Mouse (Mus musculus) G1E (cell line): ENCODE results near the gene Gm43720. TPM values are rescaled to one million over a fixed set of nuclear protein-coding genes. Genes with fewer than 3 reads are reported as not detected.
"Not testable (repeated sequence)": the region's sequence is repeated elsewhere in the genome, so short reads cannot be mapped to it uniquely, and the experiment has no call there.

Source experiments
- ATAC-seq: 2 replicates; pipeline ENCODE4 v1.8.0; 2016; ENCODE audit warnings: mild to moderate bottlenecking; ENCODE audit not compliant: insufficient number of reproducible peaks, poor library complexity, low FRiP score, severe bottlenecking; ENCODE audit errors: extremely low read depth
- DNase-seq: peaks from one replicate; pipeline ENCODE4 v3.0.0; 2012; ENCODE audit warnings: low spot score
- H3K27me3 ChIP-seq: 2 replicates; pipeline ENCODE4 v1.6.1; 2012; ENCODE audit warnings: mild to moderate bottlenecking, low read length, inconsistent platforms; ENCODE audit not compliant: insufficient read depth
- H3K36me3 ChIP-seq: replicated peaks from 2 replicates; pipeline ENCODE3; 2012; ENCODE audit warnings: mild to moderate bottlenecking, inconsistent platforms
- H3K4me1 ChIP-seq: 2 replicates; pipeline ENCODE4 v1.6.1; 2012; ENCODE audit warnings: low read depth, low read length, inconsistent platforms, mixed read lengths; ENCODE audit not compliant: insufficient read depth
- H3K4me3 ChIP-seq: 2 replicates; pipeline ENCODE4 v1.5.1; 2012; ENCODE audit warnings: low read depth, mild to moderate bottlenecking, inconsistent platforms, low read length, moderate library complexity, mixed read lengths
- H3K9me3 ChIP-seq: replicated peaks from 2 replicates; pipeline ENCODE4 v1.6.1; 2012; ENCODE audit warnings: inconsistent platforms
- CTCF ChIP-seq: IDR thresholded peaks from 2 replicates; pipeline ENCODE4 v1.5.1; 2012; ENCODE audit warnings: low read depth, low read length, inconsistent platforms, mixed read lengths
- GATA1 ChIP-seq: IDR thresholded peaks from 2 replicates; pipeline ENCODE4 v1.6.1; 2012; ENCODE audit warnings: borderline replicate concordance, low read length, inconsistent platforms, mixed read lengths
- GATA2 ChIP-seq: IDR thresholded peaks from 2 replicates; pipeline ENCODE4 v1.6.1; 2012; ENCODE audit warnings: low read depth, low read length, inconsistent platforms, borderline replicate concordance
- POLR2AphosphoS5 ChIP-seq: IDR thresholded peaks from 2 replicates; pipeline ENCODE4 v1.6.1; 2012; ENCODE audit warnings: low read depth, low read length, inconsistent platforms; ENCODE audit not compliant: insufficient replicate concordance
- TAL1 ChIP-seq: conservative IDR thresholded peaks from 2 replicates; pipeline ENCODE4 v1.6.1; 2012; ENCODE audit warnings: low read depth, low read length, inconsistent platforms, mixed read lengths
- polyA plus RNA-seq: library from polyadenylated mRNA; stranded (reverse); fragments of >175 nt; gene quantifications from 2 replicates; pipeline ENCODE4 v1.2.3, GENCODE M21; 2012
- total RNA-seq, 2 experiments: library from RNA; stranded (forward) in 1 of 2; stranded (reverse) in 1 of 2; fragments of 200-1000 nt in 1 of 2; fragments of >200 nt in 1 of 2; fragmentation: Nextera tagmentation in 1 of 2; gene quantifications; 2 replicates each; pipeline ENCODE4 v1.2.3; 2014 to 2017

Gene Gm43720
- total and polyA plus RNA-seq, 3 experiments, result 0.05 TPM; not detected in 2

GRCm38 (mm10) chr5:138227367-138227766 lies 52.4 kb downstream of the Gm43720 start:
- no peak for ATAC-seq
- Histone ChIP-seq H3K9me3 (no peaks in the 10 kb centered on the region), H3K36me3 (no peaks in the 10 kb centered on the region), H3K27me3 (peaks cover 9% of the 10 kb centered on the region), H3K4me3 (no peak overlapping the region), H3K4me1 (peaks cover 3% of the 10 kb centered on the region; the same call in 1 of the 2 replicates)
- TF ChIP-seq POLR2AphosphoS5 (no peak), GATA2 (no peak), CTCF (no peak), TAL1 (no peak), GATA1 (no peak)
- no peak for DNase-seq

GRCm38 (mm10) chr5:138226491-138226890 lies 53.3 kb downstream of the Gm43720 start:
- Histone ChIP-seq H3K9me3 (no peaks in the 10 kb centered on the region), H3K4me1 (peaks cover 3% of the 10 kb centered on the region; the same call in 1 of the 2 replicates), H3K27me3 (peaks cover 8% of the 10 kb centered on the region; the same call in 1 of the 2 replicates), H3K36me3 (no peaks in the 10 kb centered on the region), H3K4me3 (no peak overlapping the region)
- no peak for ATAC-seq
- TF ChIP-seq GATA2, result no peak
- no peak for TF ChIP-seq GATA1
- no peak for TF ChIP-seq CTCF
- TF ChIP-seq TAL1, result no peak
- TF ChIP-seq POLR2AphosphoS5, result no peak
- DNase-seq, result no peak

GRCm38 (mm10) chr5:138225700-138226099 lies 54.1 kb downstream of the Gm43720 start, which contains the start of gene Nxpe5:
Nxpe5 (plus strand) TSS chr5:138225898.
- Histone ChIP-seq H3K36me3 (no peaks in the 10 kb centered on the region), H3K27me3 (peaks cover 8% of the 10 kb centered on the region; the same call in 1 of the 2 replicates), H3K4me3 (no peak within 1 kb of the TSS), H3K4me1 (peaks cover 3% of the 10 kb centered on the region; the same call in 1 of the 2 replicates), H3K9me3 (no peaks in the 10 kb centered on the region)
- ATAC-seq (no peak), DNase-seq (no peak)
- no peak for TF ChIP-seq POLR2AphosphoS5
- TF ChIP-seq GATA2, result no peak
- TF ChIP-seq CTCF, result no peak
- no peak for TF ChIP-seq TAL1
- TF ChIP-seq GATA1, result no peak

GRCm38 (mm10) chr5:138223287-138223686 lies 56.5 kb downstream of the Gm43720 start:
- Histone ChIP-seq H3K27me3 (peaks cover under 1% of the 10 kb centered on the region; the same call in 1 of the 2 replicates), H3K4me1 (no peaks in the 10 kb centered on the region), H3K4me3 (no peak overlapping the region), H3K36me3 (no peaks in the 10 kb centered on the region), H3K9me3 (no peaks in the 10 kb centered on the region)
- ATAC-seq (no peak), DNase-seq (no peak)
- TF ChIP-seq POLR2AphosphoS5, result no peak

- H3K36me3 ChIP-seq, result no peaks in the 10 kb centered on the region
- H3K4me3 ChIP-seq, result no peak overlapping the region
- H3K27me3 ChIP-seq, result no peaks in the 10 kb centered on the region; the same call in none of the 2 replicates
- H3K4me1 ChIP-seq, result no peaks in the 10 kb centered on the region
- ATAC-seq (peak; percentile 48; the same call in 1 of the 2 replicates), DNase-seq (peak; percentile 73)
- H3K9me3 ChIP-seq, result no peaks in the 10 kb centered on the region
- TF ChIP-seq GATA1 (no peak), CTCF (peak; percentile 78)
Measured at GRCm38 (mm10) chr5:138222111-138222510, 57.6 kb downstream of the Gm43720 start.

GRCm38 (mm10) chr5:138219864-138220263 lies 59.9 kb downstream of the Gm43720 start:
- Histone ChIP-seq H3K27me3 (no peaks in the 10 kb centered on the region; the same call in none of the 2 replicates), H3K4me3 (no peak overlapping the region), H3K9me3 (no peaks in the 10 kb centered on the region; the same call in 1 of the 2 replicates), H3K36me3 (no peaks in the 10 kb centered on the region), H3K4me1 (no peaks in the 10 kb centered on the region)
- TF ChIP-seq GATA1 (no peak), TAL1 (no peak), GATA2 (no peak), POLR2AphosphoS5 (no peak), CTCF (no peak)
- no peak for DNase-seq
- ATAC-seq, result no peak

- not testable (repeated sequence) for DNase-seq, H3K9me3 ChIP-seq, H3K36me3 ChIP-seq, H3K27me3 ChIP-seq, ATAC-seq, H3K4me3 ChIP-seq, H3K4me1 ChIP-seq
Measured at GRCm38 (mm10) chr5:138216632-138217031, 63.1 kb downstream of the Gm43720 start.

Other genes starting within 250 kb of the Gm43720 start
- gene Smok3c, start 226.8 kb downstream of the Gm43720 start, total RNA-seq (2014; fragmentation: Nextera tagmentation), result not detected in 2 replicates
- gene Smok3c, start 226.8 kb downstream of the Gm43720 start, total RNA-seq (2017), result 0.11 TPM in 1 of 2 replicates, not detected in the other
- gene Smok3c, start 226.8 kb downstream of the Gm43720 start, polyA plus RNA-seq, result not detected in 2 replicates
- 57.8 and 66.5 TPM in 2 replicates for gene Zkscan1, start 194.9 kb downstream of the Gm43720 start, total RNA-seq (2014; fragmentation: Nextera tagmentation)
- gene Zkscan1, start 194.9 kb downstream of the Gm43720 start, total RNA-seq (2017), result 22.2 and 26.7 TPM in 2 replicates
- gene Zkscan1, start 194.9 kb downstream of the Gm43720 start, polyA plus RNA-seq, result 2.0 and 2.4 TPM in 2 replicates
- gene Zscan21, start 163.1 kb downstream of the Gm43720 start, total RNA-seq (2014; fragmentation: Nextera tagmentation), result 24.5 and 33.7 TPM in 2 replicates
- gene Zscan21, start 163.1 kb downstream of the Gm43720 start, total RNA-seq (2017), result 14.1 and 15.6 TPM in 2 replicates
- gene Zscan21, start 163.1 kb downstream of the Gm43720 start, polyA plus RNA-seq, result 1.2 and 2.8 TPM in 2 replicates
- 22.2 and 23.7 TPM in 2 replicates for gene Zfp113, start 124.2 kb downstream of the Gm43720 start, total RNA-seq (2014; fragmentation: Nextera tagmentation)
- gene Zfp113, start 124.2 kb downstream of the Gm43720 start, total RNA-seq (2017), result 8.0 and 8.5 TPM in 2 replicates
- 0.36 and 0.66 TPM in 2 replicates for gene Zfp113, start 124.2 kb downstream of the Gm43720 start, polyA plus RNA-seq
- 148 and 206 TPM in 2 replicates for gene Cops6, start 118.9 kb downstream of the Gm43720 start, total RNA-seq (2014; fragmentation: Nextera tagmentation)
- 45.0 and 48.7 TPM in 2 replicates for gene Cops6, start 118.9 kb downstream of the Gm43720 start, total RNA-seq (2017)
- 104 and 107 TPM in 2 replicates for gene Cops6, start 118.9 kb downstream of the Gm43720 start, polyA plus RNA-seq
- 20.4 and 21.1 TPM in 2 replicates for gene Ap4m1, start 108.0 kb downstream of the Gm43720 start, total RNA-seq (2014; fragmentation: Nextera tagmentation)
- gene Ap4m1, start 108.0 kb downstream of the Gm43720 start, total RNA-seq (2017), result 26.7 and 29.2 TPM in 2 replicates
- gene Ap4m1, start 108.0 kb downstream of the Gm43720 start, polyA plus RNA-seq, result 12.7 and 22.6 TPM in 2 replicates
- 187 and 233 TPM in 2 replicates for gene Mcm7, start 107.5 kb downstream of the Gm43720 start, total RNA-seq (2014; fragmentation: Nextera tagmentation)
- 347 and 390 TPM in 2 replicates for gene Mcm7, start 107.5 kb downstream of the Gm43720 start, total RNA-seq (2017)
- gene Mcm7, start 107.5 kb downstream of the Gm43720 start, polyA plus RNA-seq, result 36.3 and 104 TPM in 2 replicates
- gene Taf6, start 92.5 kb downstream of the Gm43720 start, total RNA-seq (2014; fragmentation: Nextera tagmentation), result 69.4 and 73.0 TPM in 2 replicates
- gene Taf6, start 92.5 kb downstream of the Gm43720 start, total RNA-seq (2017), result 45.7 and 48.8 TPM in 2 replicates
- 33.2 and 34.8 TPM in 2 replicates for gene Taf6, start 92.5 kb downstream of the Gm43720 start, polyA plus RNA-seq
- gene Cnpy4, start 92.5 kb downstream of the Gm43720 start, total RNA-seq (2014; fragmentation: Nextera tagmentation), result 10.7 and 20.2 TPM in 2 replicates
- gene Cnpy4, start 92.5 kb downstream of the Gm43720 start, total RNA-seq (2017), result 31.1 and 31.5 TPM in 2 replicates
- 1.0 and 1.3 TPM in 2 replicates for gene Cnpy4, start 92.5 kb downstream of the Gm43720 start, polyA plus RNA-seq
- gene Mblac1, start 85.6 kb downstream of the Gm43720 start, total RNA-seq (2014; fragmentation: Nextera tagmentation), result 1.7 and 2.1 TPM in 2 replicates
- gene Mblac1, start 85.6 kb downstream of the Gm43720 start, total RNA-seq (2017), result 3.8 and 4.2 TPM in 2 replicates
- 2.5 TPM in 2 replicates for gene Mblac1, start 85.6 kb downstream of the Gm43720 start, polyA plus RNA-seq
- not detected in 2 replicates for gene Nxpe5, start 54.1 kb downstream of the Gm43720 start, total RNA-seq (2014; fragmentation: Nextera tagmentation)
- gene Nxpe5, start 54.1 kb downstream of the Gm43720 start, total RNA-seq (2017), result 0.12 and 0.38 TPM in 2 replicates
- gene Nxpe5, start 54.1 kb downstream of the Gm43720 start, polyA plus RNA-seq, result not detected in 2 replicates
- gene Lamtor4, start 24.5 kb downstream of the Gm43720 start, total RNA-seq (2014; fragmentation: Nextera tagmentation), result 13.3 and 14.5 TPM in 2 replicates
- 22.9 and 33.1 TPM in 2 replicates for gene Lamtor4, start 24.5 kb downstream of the Gm43720 start, total RNA-seq (2017)
- gene Lamtor4, start 24.5 kb downstream of the Gm43720 start, polyA plus RNA-seq, result 51.8 and 51.9 TPM in 2 replicates
- 35.6 and 41.8 TPM in 2 replicates for gene BC037034, start 15.9 kb downstream of the Gm43720 start, total RNA-seq (2014; fragmentation: Nextera tagmentation)
- 24.6 and 33.0 TPM in 2 replicates for gene BC037034, start 15.9 kb downstream of the Gm43720 start, total RNA-seq (2017)
- gene BC037034, start 15.9 kb downstream of the Gm43720 start, polyA plus RNA-seq, result 139 and 151 TPM in 2 replicates
- not detected in 2 replicates for gene Gal3st4, start 7.1 kb downstream of the Gm43720 start, total RNA-seq (2014; fragmentation: Nextera tagmentation)
- 0.06 and 0.27 TPM in 2 replicates for gene Gal3st4, start 7.1 kb downstream of the Gm43720 start, total RNA-seq (2017)
- not detected in 2 replicates for gene Gal3st4, start 7.1 kb downstream of the Gm43720 start, polyA plus RNA-seq
- gene Gpc2, start within 50 bp of the Gm43720 start, total RNA-seq (2014; fragmentation: Nextera tagmentation), result not detected in 2 replicates
- 0.06 TPM in 1 of 2 replicates, not detected in the other for gene Gpc2, start within 50 bp of the Gm43720 start, total RNA-seq (2017)
- not detected in 2 replicates for gene Gpc2, start within 50 bp of the Gm43720 start, polyA plus RNA-seq
- 3.8 TPM in 1 of 2 replicates, not detected in the other for gene Stag3, start 282 bp upstream of the Gm43720 start, total RNA-seq (2014; fragmentation: Nextera tagmentation)
- gene Stag3, start 282 bp upstream of the Gm43720 start, total RNA-seq (2017), result 0.06 and 0.44 TPM in 2 replicates
- not detected in 2 replicates for gene Stag3, start 282 bp upstream of the Gm43720 start, polyA plus RNA-seq
- gene Pvrig, start 62.0 kb upstream of the Gm43720 start, total RNA-seq (2014; fragmentation: Nextera tagmentation), result not detected in 2 replicates
- not detected in 2 replicates for gene Pvrig, start 62.0 kb upstream of the Gm43720 start, total RNA-seq (2017)
- not detected in 2 replicates for gene Pvrig, start 62.0 kb upstream of the Gm43720 start, polyA plus RNA-seq
- 35.8 and 37.6 TPM in 2 replicates for gene Zfp157, start 161.5 kb upstream of the Gm43720 start, total RNA-seq (2014; fragmentation: Nextera tagmentation)
- gene Zfp157, start 161.5 kb upstream of the Gm43720 start, total RNA-seq (2017), result 11.8 and 14.9 TPM in 2 replicates
- 1.1 and 2.5 TPM in 2 replicates for gene Zfp157, start 161.5 kb upstream of the Gm43720 start, polyA plus RNA-seq